Mouse (Mus musculus): ENCODE measurements around the gene Rbbp8nl. TPM values are rescaled to one million over a fixed set of nuclear protein-coding genes. Genes with fewer than 3 reads are reported as not detected.
A peak's percentile ranks its signal among the peaks of the same experiment; 100 is the strongest.

Rbbp8nl gene
- not detected for total RNA-seq (2021)
- long read RNA-seq, experiment 1, result 0 reads
- long read RNA-seq, experiment 2, result 0 reads

- no peak for DNase-seq (ENCODE audit: low spot score in 2 of 2)
Measured at GRCm38 (mm10) chr2:180289440-180290108, at the start of gene Rbbp8nl. TSS of gene Rbbp8nl (minus strand) at chr2:180289879.

GRCm38 (mm10) chr2:180334551-180334986 lies 44.9 kb upstream of the Rbbp8nl start, which contains the start of gene Gata5:
TSS of gene Gata5 (minus strand) at chr2:180334699.
- no peak for DNase-seq (ENCODE audit: low spot score in 2 of 2)

GRCm38 (mm10) chr2:180333778-180334550 lies 44.3 kb upstream of the Rbbp8nl start:
- DNase-seq (ENCODE audit: low spot score in 2 of 2), result no peak

GRCm38 (mm10) chr2:180329466-180329865 lies 39.8 kb upstream of the Rbbp8nl start:
- no peak for DNase-seq (ENCODE audit: low spot score in 2 of 2)

- DNase-seq (ENCODE audit: low spot score in 2 of 2), result no peak
Measured at GRCm38 (mm10) chr2:180322674-180323355, 33.1 kb upstream of the Rbbp8nl start.

GRCm38 (mm10) chr2:180320216-180320615 lies 30.5 kb upstream of the Rbbp8nl start:
- DNase-seq (ENCODE audit: low spot score in 2 of 2), result no peak

- DNase-seq (ENCODE audit: low spot score in 2 of 2), result no peak
Measured at GRCm38 (mm10) chr2:180317591-180317990, 27.9 kb upstream of the Rbbp8nl start.

GRCm38 (mm10) chr2:180314292-180314691 lies 24.6 kb upstream of the Rbbp8nl start:
- no peak for DNase-seq (ENCODE audit: low spot score in 2 of 2)

- no peak for DNase-seq (ENCODE audit: low spot score in 2 of 2)
Measured at GRCm38 (mm10) chr2:180311147-180311546, 21.5 kb upstream of the Rbbp8nl start.

- no peak for DNase-seq (ENCODE audit: low spot score in 2 of 2)
Measured at GRCm38 (mm10) chr2:180307680-180308079, 18.0 kb upstream of the Rbbp8nl start.

GRCm38 (mm10) chr2:180306423-180307168 lies 16.9 kb upstream of the Rbbp8nl start:
- peak; percentile 9 to 37 for DNase-seq (ENCODE audit: low spot score in 2 of 2)

- no peak for DNase-seq (ENCODE audit: low spot score in 2 of 2)
Measured at GRCm38 (mm10) chr2:180306009-180306408, 16.3 kb upstream of the Rbbp8nl start.

- DNase-seq (ENCODE audit: low spot score in 2 of 2), result no peak
Measured at GRCm38 (mm10) chr2:180305490-180305889, 15.8 kb upstream of the Rbbp8nl start.

GRCm38 (mm10) chr2:180304554-180304953 lies 14.9 kb upstream of the Rbbp8nl start:
- no peak for DNase-seq (ENCODE audit: low spot score in 2 of 2)

GRCm38 (mm10) chr2:180303468-180303867 lies 13.8 kb upstream of the Rbbp8nl start:
- no peak for DNase-seq (ENCODE audit: low spot score in 2 of 2)

GRCm38 (mm10) chr2:180302201-180302600 lies 12.5 kb upstream of the Rbbp8nl start:
- DNase-seq (ENCODE audit: low spot score in 2 of 2), result no peak

- DNase-seq (ENCODE audit: low spot score in 2 of 2), result no peak
Measured at GRCm38 (mm10) chr2:180300771-180301170, 11.1 kb upstream of the Rbbp8nl start.

- no peak for DNase-seq (ENCODE audit: low spot score in 2 of 2)
Measured at GRCm38 (mm10) chr2:180300252-180300651, 10.6 kb upstream of the Rbbp8nl start.

GRCm38 (mm10) chr2:180292906-180293305 lies 3.2 kb upstream of the Rbbp8nl start:
- DNase-seq (ENCODE audit: low spot score in 2 of 2), result no peak

- DNase-seq (ENCODE audit: low spot score in 2 of 2), result no peak
Measured at GRCm38 (mm10) chr2:180292026-180292425, 2.3 kb upstream of the Rbbp8nl start.

- DNase-seq (ENCODE audit: low spot score in 2 of 2), result no peak
Measured at GRCm38 (mm10) chr2:180291566-180291965, 1.9 kb upstream of the Rbbp8nl start.

Data from layer of hippocampus, postnatal 14 days (tissue).